Mouse (Mus musculus): ENCODE measurements at regions not wholly inside any gene's neighbourhood (a gene's known extent, or its start where the extent isn't known, plus 50 kb on each side); places are given as distances from the start of the nearest gene placed in this dataset.

DNA sequence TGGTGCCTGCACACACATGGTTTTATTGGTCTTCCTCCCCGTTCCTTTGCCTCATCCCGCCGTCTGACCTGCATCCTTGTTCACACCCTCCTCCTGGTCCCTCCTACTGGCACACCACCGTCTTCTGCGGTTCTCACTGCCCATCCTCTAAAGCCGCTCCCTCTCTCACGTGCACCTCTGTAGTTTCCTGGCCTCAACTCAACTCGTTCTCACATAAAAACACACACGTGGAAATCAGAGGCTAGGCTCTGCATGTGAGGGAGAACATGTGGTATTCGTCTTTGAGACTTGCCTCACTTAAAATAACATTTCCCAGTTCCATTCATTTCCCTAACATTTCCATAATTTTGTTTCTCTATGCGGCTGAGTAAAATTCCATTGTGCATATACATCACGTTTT, 69.5 kb downstream of the Aldh8a1 start:
- no peak for ATAC-seq

DNA sequence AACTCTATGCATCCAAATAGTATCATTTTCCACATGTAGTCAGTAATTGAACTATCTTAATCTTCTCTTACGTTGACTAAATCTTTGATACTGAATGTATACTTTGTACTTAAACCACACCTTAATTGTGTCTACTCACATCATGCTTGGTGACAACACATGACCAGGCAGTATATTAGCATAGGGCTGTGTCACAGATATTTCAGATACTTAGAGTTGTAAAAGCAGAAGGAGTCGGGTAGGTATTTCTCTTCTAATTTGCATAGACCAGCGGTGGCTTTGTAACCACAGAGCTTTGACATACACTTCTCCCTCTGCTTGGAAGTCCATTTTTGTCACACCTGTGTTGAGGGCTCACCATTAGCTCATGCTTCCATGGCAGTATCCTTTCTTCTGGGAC, 71.0 kb downstream of the Aldh8a1 start:
- no peak for ATAC-seq

DNA sequence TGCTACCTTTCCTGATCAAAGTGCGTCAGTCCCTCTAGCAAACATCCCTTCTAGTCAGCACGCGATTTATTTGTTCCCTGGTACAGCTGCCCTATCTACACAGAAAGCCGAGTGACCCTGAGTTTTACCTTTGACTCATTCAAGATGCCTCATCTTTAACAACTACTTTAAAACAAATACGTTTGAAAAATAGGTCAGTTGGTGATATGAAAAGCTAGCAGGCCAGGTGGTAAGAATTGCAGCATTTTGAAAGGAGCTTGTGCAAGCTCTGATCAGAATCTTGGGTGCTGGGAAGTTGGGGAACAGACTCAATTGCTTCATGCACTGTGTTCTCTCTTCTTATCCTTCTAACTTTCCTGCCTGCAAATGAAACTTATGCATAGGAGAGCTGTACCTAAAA, 71.9 kb downstream of the Aldh8a1 start:
- no peak for ATAC-seq

DNA sequence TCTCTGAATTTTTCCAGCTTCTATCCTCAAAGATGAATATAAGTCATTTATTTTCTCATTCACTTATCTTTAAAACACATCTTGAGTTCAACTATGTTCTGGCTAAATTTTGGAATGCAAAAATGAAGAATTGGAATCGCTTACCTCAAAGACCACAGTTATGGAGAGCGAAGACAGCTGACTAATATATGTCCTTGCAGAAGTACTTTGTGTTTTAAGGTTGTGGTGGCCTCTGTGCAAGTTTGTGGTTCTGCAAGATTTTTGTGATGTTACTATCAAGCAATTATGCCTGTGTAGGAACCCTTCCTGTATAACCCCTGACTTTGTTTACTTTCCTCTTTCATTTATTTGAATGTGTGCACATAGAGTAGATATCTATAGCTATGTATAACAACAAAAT, 75.5 kb downstream of the Aldh8a1 start:
- no peak for ATAC-seq

DNA sequence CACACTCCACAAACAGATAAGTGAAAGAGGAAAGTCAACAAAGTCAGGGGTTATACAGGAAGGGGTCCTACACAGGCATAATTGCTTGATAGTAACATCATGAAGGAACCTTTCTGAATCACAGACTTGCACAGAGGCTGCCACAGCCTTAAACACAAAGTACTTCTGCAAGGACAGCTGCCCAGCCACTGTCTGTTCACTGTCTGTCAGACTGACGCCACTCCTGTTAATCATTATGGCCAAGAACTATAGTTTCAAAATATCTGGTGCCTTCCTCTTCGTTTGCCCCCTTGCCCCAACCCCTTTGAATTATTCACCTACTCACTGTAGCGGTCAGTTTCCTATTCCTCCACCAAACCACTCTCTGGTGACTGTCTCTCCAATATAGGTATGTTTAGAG, 76.4 kb downstream of the Aldh8a1 start:
- ATAC-seq: no peak

DNA sequence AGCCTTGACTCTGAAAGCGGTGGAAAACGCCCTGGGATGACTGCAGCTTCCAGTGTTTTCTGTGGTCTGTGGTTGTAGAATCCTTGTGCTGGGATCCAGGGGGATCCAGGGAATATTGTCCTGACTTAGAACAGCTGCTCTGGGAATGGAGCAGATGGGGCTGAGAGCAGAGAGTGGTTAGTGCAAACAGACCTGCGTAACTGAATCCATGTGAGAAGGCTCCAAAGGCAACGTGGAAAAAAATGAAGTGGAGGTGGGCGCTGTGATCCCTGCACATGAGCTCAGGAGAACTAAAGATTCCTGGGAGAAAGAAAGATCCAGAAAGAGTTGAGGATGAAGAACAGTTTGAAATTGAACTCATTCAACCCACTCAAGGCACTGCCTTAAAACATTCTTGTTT, 77.1 kb downstream of the Aldh8a1 start:
- no peak for ATAC-seq

DNA sequence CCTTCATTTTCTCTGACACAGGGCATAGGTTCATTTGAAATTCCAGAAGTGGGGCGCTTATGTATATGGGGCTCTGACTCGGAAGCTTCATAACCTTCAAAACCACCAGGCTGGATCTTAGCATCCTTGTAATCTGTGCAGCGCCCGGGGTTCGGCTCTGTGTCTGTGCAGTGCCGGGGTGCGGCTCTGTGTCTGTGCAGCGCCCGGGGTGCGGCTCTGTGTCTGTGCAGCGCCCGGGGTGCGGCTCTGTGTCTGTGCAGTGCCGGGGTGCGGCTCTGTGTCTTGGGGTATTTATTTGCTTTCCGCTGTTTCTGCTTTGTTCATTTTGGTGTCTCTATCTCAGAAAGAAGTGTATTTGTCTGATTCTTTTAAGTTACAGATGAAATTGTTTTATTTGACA, 77.7 kb downstream of the Aldh8a1 start:
- no peak for ATAC-seq

DNA sequence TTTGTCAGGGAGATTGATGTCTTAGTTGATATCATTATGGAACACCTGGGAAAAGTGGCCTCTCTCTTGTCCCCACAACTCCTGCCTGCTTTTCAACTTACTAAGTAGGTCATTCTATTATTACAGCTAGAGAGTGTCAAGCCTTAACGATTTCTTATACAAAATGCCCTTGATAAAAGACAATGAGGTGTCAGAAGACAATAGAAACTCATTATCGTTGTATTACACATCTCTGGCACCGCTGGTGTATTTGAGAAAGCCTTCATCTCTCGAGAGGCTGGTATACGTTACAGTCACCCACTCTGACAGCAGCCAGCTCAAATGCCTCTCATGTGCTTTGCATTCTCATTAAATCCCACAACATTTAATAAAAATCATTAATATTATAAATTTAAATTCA, 78.8 kb downstream of the Aldh8a1 start:
- ATAC-seq: no peak

DNA sequence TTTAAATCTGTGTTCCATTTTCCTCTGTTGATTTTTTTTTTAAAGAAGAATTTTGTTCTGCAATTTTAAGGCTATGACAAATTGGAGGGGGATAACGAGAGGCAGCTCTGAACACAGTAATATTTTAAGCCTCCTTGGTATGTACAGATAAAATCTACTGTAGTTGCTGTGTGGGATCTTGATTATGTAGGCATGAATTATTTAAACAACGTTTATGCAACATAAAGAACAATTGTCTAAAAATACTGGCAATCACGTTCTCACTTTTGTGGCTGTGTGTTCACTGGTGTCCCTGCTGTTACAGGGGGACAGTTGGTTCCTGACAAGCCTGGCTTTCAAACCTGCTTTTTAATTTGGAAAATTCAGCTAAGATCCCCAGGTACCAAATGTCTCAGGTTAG, 79.3 kb downstream of the Aldh8a1 start:
- ATAC-seq: no peak

DNA sequence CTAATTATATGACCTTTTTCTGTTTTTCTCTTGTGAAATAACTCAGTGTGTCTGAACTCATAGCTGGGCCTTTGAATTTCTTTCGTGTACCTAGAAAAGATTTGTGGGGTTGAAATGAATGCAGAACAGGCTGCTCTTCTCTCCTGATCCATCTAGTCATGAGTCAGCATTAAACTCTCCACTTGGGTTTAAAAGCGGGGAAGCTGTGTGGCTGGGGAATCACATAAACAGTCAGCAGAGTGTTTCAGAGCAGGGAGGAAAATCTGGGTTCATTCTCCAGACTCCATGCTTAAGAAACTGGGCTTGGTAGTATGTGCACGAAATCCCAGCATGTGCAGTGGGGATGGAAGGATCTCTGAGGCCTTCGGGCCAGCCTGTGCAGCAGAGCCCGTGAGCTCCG, 79.9 kb downstream of the Aldh8a1 start:
- ATAC-seq: no peak

DNA sequence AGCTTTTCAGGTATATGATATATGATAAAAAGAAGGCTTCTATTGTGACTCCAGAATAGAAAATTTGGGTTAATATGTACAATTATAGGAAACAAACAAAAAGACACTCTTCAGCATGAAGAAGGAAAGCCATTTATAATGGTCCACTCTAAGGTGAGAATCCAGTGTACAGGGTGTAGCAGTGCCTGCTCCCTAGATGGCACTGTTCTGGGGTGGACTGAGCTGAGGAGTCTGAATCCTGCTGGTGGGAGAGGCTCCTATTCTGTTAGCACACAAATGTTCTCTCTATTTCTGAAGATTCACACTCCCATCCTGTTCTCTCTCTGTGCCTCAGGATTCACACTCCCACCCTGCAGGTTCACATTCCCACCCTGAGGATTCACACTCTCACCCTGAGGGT, 81.5 kb downstream of the Aldh8a1 start:
- ATAC-seq: no peak

DNA sequence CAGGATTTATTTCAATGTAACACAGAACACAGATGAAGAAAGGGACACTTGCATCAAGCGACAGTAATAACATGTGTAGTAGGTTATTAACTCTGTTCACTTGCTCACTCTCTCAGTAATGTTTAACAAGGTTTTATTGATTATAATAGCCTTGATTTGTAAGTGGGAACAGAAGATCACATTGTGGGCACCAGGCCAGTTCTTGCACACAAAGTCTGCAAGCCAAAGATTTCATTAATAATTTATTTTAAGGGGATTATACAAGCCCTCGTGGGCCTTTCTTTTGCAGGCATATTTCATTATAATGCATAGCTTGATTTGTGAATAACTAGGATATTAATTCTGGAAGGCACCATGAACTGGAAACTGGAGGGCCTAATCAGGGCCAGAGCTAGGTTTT, 83.0 kb downstream of the Aldh8a1 start:
- ATAC-seq: no peak

DNA sequence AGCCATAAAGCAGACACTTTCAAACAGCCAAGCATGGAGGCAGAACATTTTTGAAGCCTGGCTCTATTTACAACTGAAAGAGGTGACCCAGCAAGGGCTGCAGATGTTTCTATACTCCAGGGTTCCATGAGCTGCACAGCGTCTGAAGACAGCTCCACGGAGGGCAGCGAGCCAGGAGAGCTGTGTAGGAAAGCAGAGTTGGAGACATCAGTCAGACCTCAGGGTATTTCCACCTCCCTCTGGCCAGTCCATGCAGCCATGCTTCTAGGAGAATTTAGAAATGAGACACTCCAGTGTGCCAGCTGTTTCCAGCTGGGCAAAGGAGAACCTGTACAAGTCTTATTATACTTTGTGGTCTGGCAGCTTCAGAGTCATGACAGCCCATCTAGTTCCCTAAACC, 85.8 kb downstream of the Aldh8a1 start:
- no peak for ATAC-seq

DNA sequence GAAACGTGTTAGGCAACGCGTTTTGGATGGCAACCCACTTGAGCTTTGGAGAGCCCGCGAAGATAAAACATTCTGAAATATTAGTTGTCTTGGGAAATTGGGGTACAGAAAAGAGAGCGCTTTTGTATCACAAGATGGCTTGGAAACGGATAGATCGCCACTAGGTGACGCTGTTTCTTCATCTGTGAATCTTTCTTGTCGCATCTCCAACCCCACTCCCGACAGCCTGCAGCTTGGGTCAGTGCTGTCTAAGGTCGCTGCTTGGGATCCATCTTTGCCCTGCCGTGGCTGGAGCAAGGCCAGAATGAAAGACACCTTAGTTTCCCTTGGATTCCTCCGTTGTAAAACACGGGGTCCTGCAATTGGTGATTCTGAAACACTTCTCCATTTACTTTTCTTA, 88.3 kb downstream of the Aldh8a1 start:
- peak; percentile 43 for ATAC-seq

DNA sequence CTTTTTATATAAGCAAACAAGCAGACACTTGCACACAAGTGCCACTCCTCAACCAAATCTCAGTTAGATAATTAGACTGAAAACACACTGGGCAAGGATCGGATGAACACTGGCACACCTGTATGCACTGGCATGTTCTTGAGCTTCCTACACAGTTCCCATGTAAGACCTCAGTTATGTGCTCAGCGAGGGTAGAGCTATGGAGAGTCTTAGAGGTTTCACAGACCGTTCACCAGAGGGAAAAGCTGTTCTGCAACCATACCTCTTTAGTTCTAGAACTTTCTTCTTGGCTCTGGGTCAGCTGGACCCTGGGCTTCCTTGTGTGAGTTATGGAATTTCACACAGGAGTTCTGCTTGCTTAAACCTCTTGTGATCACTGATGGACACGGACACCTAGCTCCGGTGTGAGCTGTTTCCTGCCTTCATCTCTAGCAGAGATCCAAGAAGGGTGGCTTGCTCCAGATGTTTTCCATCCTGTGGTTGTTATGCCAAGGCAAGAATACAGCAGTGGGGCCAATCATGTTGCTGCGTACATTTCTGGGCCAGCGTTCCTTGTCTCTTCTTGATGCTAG, 88.8 kb downstream of the Aldh8a1 start:
- no peak for ATAC-seq

DNA sequence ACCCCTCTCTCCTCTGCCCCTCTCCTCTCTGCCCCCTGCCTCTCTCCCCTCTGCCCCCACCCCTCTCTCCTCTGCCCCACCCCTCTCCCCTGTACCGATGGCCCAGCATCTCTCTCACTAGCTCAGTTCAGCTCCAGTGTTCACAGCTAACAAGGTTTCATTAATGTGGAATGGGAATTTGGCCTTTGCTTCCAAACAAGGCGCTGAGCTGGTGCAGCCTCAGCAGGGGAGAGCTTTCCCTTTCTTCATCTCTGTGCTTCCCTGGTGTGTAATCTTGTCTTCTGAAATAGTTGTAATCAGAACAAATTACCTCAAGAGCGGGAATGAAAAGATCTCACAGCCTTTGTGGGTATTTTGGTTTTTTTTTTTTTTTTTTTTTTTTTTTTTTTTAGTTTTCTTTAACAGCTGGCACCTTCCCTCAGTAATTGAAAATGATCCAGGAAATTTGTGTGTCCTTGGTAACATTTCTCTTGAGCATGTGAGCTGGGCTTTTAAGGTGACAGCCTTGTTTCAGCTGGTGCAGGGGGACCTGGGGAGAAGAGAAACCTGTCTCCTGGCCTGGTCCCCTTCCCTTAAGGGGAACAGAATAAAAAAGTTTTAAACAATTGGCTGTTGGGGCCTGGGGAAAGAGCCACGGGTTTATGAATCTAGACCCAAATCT, 90.5 kb downstream of the Aldh8a1 start:
- no peak for ATAC-seq

DNA sequence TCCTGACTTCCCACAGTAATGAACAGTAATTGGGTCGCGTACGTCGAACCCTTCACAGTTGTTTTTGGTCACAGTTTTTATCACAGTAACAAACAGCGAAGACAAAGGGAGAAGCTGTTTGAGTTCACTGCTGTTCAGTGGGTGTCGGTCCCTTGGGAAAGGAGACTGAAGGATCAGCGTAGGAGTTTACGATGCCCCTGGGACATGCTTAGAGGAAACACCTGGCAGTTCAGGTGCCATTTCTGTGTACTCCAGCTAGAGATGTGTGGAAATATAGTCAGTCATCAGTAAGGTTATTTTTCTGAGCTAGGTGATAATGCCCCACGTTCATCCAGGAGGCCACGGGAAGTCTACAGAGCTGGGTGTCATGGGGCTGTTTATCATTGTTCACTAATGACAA, 91.3 kb downstream of the Aldh8a1 start:
- ATAC-seq: no peak

DNA sequence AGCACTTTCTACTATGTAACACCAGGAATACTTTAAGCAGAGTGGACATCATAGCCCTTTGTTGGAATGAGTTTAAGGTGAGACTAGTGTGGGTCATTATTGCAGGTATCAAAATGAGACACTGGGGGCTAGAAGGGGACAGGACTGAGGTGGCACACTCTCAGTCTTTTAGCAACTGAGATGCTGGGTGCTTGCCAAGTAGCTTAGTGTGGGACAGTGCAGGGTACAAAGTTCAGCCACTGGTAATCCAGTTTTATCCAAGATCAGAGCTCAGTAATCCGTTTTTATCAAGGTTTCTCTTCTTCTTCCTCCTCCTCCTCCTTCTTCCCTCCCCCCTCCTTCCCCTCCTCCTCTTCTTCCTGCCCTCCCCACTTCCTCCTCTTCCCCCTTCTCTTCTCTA, 92.9 kb downstream of the Aldh8a1 start:
- ATAC-seq: no peak

DNA sequence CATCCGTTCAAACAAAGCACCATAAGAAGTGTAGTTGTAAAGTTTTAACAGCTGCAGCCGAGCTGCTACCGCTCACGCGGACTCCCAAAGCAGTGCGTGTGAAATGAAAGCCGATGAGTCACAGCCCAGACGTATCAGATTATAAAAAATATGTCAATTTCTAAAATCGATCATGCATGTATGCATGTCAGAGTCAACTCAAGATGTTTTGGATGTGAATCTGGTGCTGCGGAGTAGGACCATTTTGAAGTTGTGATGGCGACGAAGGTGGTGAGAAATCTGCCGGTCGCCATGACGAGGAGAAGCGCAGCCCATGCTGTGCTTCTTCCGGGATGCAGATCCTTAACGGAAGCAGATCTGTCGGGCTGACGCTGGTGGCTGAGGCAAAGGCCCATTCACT, 93.5 kb downstream of the Aldh8a1 start:
- ATAC-seq: no peak

DNA sequence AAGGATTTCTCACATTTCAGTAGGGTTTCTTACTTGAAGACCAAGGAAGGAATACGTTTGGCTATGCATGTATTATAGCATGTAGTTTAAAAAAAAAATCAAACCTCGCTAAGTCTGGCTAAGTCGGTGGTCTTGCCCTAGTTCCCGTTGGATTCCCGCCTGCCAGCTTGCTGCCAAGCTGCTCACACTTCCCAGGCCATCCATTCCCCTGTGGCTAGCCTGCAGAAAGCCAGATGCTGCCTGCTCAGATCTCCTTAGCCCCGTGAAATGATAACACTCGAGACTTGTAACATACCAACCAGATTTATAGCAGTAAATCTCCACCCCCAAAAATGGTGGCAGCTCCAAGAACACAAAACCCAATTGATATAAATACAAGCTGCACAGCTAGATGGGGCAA, 97.2 kb downstream of the Aldh8a1 start:
- ATAC-seq: no peak

DNA sequence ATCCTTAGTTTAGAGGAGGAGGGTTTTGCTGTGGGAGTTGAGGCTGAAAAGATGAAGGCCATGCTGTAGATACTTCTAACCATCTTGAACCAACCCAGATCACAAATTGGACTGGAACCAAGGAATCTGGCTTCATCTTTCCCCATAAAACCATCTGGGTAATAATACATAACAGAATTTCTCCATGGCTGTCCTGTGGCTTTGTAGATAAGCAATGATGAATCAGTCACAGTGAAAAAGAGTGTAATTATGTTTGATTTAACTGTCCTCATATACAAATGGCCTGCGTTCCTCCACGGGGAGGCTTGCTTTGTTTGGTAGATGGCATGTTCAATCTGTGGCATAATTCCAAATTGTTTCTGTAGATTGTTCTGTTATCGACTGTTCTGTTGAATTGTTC, 100.9 kb downstream of the Aldh8a1 start:
- no peak for ATAC-seq

DNA sequence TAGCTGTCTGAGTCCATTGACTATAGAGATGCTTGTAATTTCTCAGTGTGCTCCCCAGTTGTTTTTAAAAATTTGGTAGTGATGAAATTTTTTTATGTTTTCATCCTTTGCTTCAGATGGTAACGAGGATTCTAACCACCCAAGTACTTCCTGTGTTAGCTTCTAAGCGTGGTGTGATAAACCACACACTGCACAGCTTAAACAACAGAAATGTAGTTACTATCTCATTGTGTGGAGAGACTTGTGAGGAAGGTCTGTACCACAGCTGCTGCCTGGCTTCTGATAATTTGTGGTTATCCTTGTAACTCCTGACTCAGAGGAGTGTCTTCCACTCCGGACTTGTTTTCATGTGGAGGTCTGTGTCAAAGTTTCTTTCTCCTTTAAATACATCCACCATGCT, 102.3 kb downstream of the Aldh8a1 start:
- peak; percentile 90 for ATAC-seq

DNA sequence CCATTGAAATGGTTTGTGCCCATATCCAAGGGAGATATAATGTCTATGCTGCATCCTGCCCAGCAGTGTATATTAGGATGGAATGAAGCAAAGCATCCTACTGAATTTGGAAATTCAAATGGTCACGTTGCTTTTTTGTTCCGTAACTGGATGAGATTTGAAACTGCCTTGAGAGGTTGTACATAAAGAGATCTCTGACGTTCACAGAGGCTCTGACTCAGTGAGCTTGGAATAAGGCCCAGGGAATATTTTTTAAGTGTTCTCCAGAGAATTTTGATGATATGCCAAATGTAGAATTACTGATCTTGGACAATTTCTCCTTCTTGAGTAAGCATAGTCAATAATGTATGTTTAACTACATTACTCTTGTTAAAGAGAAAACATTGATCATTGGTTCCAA, 104.2 kb downstream of the Aldh8a1 start:
- ATAC-seq: no peak

DNA sequence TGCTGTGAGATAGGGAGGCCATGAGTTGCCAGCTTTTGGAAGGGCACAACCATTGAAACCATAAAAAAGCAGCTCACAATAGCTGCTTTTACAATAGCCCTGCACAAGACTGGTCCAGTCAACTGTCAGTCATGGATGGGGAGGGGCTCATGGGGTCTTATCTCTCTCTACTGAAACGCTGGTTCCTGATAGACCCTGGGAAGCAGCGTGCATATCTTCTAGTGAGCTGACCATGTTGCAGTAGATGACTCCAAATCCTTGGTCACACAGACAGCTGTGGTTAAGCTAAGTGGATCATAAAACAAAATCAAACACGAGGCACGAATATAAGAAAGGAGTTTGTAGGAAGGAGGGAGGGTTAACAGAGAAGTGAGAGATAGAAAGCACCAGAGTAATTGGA, 105.0 kb downstream of the Aldh8a1 start:
- ATAC-seq: no peak

DNA sequence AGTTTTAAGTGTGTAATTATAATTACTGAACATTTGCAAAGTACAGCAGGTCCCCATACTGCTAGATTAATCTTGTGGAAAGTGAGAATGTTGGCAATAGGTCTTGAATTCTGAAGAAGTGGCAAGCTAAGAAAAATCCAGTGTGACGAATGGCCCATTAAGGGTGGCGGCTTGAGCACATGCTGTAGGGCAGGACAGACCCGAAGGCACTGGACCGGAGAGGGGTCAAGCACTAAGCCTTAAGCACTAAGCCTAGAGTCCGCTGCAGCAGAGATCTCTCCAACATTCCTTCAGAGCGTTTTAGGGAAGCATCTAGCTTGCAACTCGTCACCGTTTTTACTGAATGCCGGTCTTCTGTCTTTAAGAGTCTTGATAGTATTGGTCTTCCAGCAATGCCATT, 105.6 kb downstream of the Aldh8a1 start:
- no peak for ATAC-seq

All from activated CD4-positive, CD25-positive, alpha-beta regulatory T cell, adult 4 months (primary cell).